Mouse (Mus musculus) brown adipose tissue, adult 24 weeks (tissue): ENCODE data around the gene Poc1b. TPM values are rescaled to one million over a fixed set of nuclear protein-coding genes. Genes with fewer than 3 reads are reported as not detected.
A peak's percentile ranks its signal among the peaks of the same experiment; 100 is the strongest.

ENCODE experiments used
- H3K27ac ChIP-seq: fragments of 200-500 bp; replicated peaks from 2 replicates; pipeline ENCODE4 v1.5.1; 2012; ENCODE audit warnings: low read depth, mild to moderate bottlenecking, low read length
- H3K4me1 ChIP-seq: fragments of 200-500 bp; 2 replicates; pipeline ENCODE4 v1.6.1; 2012; ENCODE audit warnings: low read length, mixed read lengths; ENCODE audit not compliant: control insufficient read depth, insufficient read depth, insufficient read length
- H3K4me3 ChIP-seq: fragments of 200-500 bp; 2 replicates; pipeline ENCODE4 v1.5.1; 2012; ENCODE audit warnings: low read depth, mild to moderate bottlenecking, low read length, moderate library complexity; ENCODE audit not compliant: insufficient read depth
- polyA plus RNA-seq: library from polyadenylated mRNA; stranded (reverse); fragments of >200 nt; gene quantifications from 2 replicates; pipeline ENCODE4 v1.2.4, GENCODE M21; 2012; ENCODE audit not compliant: missing spikeins, insufficient read depth, insufficient read length

The Poc1b gene
- polyA plus RNA-seq, 1 experiment = 3.1 TPM

DNA sequence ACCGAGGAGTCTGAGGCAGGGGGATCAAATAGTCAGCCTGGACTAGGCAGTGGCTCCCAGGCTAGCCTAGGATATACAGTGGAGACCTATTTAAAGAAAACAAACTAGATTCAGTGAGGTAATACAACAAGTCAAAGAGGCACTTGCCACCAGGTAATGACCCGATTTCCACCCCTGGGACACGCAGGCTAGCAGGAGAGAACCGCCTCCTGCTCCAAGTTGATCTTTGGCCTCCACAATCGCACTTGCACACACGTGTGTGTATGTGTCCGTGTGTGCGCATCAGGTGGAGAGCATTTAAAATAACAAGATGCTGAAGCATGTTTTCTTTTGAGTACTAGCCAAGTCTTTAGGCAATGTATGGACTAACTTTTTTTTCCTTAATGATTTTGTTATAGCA, 127.5 kb downstream of the Poc1b start:
- Histone ChIP-seq H3K4me3 (no peak overlapping the region), H3K4me1 (peaks cover 4% of the 10 kb centered on the region; the same call in 1 of the 2 replicates), H3K27ac (no peak overlapping the region)

DNA sequence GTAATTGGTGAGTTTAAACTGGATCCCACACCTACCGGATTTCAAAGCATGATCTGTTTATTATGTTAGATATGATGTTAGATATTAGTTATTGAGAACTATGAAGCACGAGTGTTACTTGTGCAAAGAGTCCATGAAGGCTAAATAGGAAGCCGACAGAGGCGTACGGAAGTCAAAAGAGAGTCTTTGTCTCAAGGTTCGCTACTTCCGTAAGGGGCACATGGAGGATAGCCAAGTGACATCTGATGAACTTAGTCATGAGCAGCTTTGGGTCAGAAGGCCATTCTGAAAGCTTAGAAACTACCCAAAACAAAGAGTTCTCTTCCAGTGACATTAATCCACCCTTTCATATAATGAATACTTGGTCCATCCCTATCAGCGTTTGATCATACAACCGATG, 128.2 kb downstream of the Poc1b start:
- H3K27ac ChIP-seq = no peak overlapping the region
- H3K4me3 ChIP-seq = no peak overlapping the region
- H3K4me1 ChIP-seq = peaks cover 4% of the 10 kb centered on the region; the same call in 1 of the 2 replicates

DNA sequence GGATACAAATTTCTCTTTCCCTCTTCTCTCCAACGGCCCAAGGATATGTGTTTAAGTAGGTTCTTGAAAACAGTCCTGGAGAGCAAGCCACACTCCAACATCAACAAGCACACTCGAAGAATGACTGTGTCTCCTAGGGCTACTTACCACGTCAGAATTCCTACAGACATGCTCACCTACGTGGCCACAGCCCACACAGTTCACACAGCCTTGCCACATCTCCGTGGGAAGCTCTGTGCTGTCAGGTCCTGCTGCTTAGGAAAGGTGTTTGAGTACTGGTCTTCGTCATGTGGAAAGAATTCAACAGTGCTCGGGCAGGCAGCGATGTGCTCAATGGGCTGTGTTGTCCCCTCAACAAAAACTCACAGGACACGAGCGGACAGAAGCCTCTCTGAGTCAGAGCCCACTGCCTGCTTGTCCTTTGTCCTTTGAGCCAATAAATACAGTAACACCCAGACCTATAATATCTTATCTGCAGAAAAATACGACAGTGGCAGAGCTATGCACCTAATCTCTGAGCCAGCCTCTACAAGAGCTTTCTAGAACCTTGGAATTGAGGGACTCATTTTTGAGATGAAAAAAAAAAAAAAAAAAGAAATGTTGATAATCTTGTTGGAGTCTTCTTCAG, 130.5 kb downstream of the Poc1b start:
- Histone ChIP-seq H3K4me3 (no peak overlapping the region), H3K27ac (0 out of 2 replicates have a peak overlapping the region, but pooled peaks have one; percentile 0)

DNA sequence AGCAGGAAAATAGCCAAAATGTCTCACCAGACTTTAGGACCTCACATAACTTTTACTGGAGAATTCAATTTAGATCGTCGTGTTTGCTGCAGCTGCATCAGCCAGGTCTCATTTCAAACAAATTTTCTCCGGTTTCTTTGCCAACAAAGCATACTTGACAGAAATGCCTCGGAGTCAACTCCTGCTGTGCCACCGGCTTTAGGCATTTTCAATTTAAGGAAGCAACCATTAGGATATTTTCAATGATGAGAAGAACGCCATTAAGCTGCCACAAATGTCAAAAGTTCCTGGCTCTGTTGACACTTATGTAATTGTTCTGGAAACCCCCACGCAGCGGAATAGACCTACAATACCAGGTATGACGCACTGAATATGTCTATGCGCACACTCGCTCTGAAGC, 131.7 kb downstream of the Poc1b start:
- Histone ChIP-seq H3K4me3 (no peak overlapping the region), H3K4me1 (no peaks in the 10 kb centered on the region), H3K27ac (no peak overlapping the region)

More for the DNA sequence above, 130.5 kb downstream of the Poc1b start:
- H3K4me1 ChIP-seq = peaks cover 4% of the 10 kb centered on the region; the same call in 1 of the 2 replicates

DNA sequence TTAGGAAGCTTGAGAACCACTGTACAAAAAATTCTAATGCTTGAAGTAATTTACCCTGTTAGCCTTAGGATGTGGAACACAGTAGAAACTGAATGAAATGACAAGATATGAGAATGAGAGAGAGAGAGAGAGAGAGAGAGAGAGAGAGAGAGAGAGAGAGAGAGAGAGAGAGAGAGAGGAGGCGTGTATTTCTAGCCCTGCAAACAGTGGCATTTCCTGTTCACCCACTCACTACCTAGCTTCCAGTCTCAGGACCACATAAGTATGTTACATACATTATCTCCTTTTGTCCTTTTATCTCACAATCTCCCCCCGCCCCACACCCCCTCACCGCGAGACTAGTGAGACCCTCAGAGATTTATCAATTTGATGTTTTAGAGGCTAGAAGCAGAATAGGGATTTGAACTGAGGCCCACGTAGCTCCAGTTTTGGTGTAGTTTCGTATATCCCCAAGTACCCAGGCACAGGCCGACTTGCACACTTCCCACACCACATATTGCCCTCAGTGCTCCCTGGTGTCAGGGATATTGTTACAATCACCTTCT, 134.5 kb downstream of the Poc1b start:
- H3K4me3 ChIP-seq = no peak overlapping the region
- no peak overlapping the region for H3K27ac ChIP-seq
- no peaks in the 10 kb centered on the region for H3K4me1 ChIP-seq

DNA sequence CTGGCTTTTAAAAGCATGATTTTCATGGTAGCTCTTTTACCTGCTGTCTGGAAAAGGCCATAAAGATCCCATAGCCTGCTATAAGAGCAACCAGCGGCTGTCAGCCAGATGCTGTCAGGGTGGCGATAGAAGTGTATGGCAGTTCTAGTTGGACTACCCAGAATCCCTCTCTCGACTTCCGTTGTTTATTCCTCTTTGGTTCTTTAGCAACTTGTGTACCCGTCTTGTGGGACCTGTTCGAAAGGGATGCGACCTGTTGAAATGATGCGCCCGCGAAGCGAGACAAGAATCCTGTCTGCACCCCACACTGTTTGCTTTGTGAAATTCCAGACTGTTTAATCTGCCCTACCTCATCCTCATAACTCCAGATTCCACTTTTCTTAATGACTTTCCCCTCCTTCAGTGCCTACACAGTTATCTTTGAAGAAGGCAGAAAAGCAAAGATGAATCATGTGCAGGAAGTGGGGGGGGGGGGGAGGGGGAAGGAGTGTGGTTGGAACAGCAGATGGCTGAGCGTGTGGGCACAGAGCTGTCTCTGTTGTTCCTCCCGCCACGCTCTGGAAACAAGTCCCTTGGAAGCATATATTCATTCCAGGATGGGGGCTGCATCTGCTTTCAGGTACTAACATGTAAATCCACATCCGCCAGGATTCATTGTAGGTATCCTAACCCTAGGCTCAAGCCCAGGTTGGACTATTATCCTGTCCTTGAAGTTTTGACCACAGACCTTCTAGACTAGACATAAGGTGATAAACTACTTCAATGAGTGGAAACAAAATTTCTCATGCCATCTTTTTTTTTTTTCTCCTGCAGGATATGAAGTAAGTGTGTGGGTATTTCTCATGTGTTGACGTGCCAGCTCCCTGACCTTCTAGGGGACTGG, 135.2 kb downstream of the Poc1b start:
- Histone ChIP-seq H3K27ac (no peak overlapping the region), H3K4me3 (no peak overlapping the region), H3K4me1 (no peaks in the 10 kb centered on the region)

DNA sequence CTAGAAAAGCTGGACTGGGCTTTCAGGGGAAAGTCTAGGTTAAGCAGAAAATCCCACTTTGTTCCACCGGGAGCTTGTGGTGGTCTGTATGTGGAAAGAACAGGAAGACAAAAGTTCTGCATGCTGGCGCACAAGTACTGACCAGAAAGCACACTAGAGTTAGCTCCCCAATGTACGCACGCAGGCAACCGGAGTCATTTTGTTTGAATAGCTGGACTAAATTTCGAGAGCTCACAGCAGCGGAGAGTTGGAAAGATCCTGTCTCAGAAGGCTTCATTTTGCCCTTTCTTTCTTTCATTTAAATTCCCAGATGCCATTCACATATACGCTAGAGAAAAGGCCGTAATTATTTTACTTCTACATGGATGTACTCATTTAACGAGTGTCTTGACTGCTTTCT, 135.9 kb downstream of the Poc1b start:
- no peak overlapping the region for H3K27ac ChIP-seq
- H3K4me3 ChIP-seq = no peak overlapping the region
- no peaks in the 10 kb centered on the region for H3K4me1 ChIP-seq

DNA sequence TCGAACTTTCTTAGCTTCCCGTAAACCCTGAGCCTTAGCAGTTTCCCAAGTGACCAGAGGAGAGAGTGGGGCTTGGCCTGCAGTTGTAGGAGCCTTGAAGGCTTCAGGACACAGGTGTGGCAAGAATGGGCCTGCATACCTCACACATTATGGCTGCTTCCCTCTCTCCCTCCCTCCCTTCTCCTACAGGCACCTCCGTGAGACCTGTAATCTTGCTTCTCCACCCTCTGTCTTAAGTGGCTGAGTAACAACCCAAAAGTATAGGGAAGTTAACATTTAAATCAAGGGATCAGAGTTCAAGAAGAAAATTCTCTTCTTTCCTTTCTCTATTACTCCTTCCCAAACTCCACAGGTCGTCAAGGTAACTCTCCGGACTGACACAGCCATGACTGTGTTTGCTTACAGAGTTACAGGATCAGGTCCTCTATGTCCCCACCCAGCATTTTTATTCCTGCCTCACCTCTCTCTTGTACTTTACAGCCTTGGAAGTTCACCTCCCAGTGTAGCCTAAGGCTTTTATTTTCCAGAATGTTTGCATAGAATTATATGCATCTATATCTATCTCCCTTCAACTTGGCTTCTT, 137.2 kb downstream of the Poc1b start:
- H3K4me3 ChIP-seq = no peak overlapping the region
- no peak overlapping the region for H3K27ac ChIP-seq
- no peaks in the 10 kb centered on the region for H3K4me1 ChIP-seq

DNA sequence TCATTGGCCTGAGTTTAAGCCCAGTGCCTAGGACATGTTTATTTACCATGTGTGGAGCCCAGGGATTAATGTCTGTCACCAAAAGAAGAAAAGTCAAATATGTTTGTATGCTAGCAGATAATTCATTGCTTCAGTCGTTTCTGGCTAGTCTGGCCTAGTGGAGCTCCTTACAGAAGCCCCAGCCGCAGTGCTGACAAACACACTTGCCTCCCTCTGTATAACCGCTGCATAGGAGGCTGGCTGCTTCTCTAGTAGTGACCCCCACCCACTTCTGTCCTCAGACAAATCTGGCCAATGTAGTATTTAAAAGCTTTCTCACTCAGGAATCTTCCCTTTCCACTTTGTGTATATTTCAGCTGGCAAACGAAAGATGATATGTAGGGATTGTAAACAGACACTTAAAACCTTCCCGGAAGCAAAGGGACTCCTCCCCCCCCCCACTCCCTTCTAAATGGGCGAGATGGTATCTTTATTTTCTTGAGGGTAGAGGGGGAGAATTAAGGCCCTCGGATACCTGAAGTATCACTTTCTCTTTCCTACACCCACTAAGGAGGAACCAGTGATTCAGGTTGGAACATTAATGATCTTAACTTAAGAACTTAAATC, 137.9 kb downstream of the Poc1b start:
- H3K4me1 ChIP-seq = no peaks in the 10 kb centered on the region
- no peak overlapping the region for H3K27ac ChIP-seq
- no peak overlapping the region for H3K4me3 ChIP-seq

DNA sequence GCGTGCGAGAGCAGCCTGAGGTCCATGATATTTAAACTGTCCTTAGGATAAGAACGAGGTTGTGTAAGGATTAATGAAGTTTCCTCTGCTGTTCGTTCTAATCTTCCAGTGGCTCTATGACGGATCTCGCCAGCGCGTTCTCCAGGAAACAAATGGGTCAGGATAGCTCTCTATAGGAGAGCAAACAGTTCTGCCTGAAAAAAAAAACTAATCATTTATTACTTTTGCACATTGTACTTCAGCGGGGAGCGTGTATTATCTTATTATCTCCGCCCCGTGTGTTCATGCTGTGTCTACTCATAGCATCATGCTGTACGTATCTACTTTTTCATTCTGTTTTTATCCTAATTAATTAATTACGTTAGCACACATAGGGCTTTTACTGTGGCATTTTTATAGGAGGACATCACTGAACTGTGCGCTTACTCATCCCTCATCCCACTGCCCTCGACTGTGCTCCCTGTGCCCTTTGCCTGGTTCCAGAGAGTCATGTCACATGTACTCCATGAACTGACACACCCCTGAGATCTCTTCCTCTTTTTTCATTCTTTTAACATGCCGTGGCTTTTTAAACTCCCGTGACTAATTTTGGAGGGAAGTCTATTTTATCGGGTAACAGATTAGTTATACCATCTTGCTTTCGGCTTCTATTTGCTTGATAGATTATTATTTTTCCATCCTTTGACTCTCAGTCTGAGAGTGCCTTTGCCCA, 140.1 kb downstream of the Poc1b start:
- H3K27ac ChIP-seq = no peak overlapping the region
- no peak overlapping the region for H3K4me3 ChIP-seq
- H3K4me1 ChIP-seq = no peaks in the 10 kb centered on the region

Other genes starting within 250 kb of the Poc1b start
- gene Atp2b1, start 192.6 kb upstream of the Poc1b start, polyA plus RNA-seq = 13.2 and 14.9 TPM in 2 replicates
- gene Galnt4, start 1.1 kb downstream of the Poc1b start, polyA plus RNA-seq = 2.9 TPM in 2 replicates
- not detected in 2 replicates for gene Phxr2, start 19.3 kb downstream of the Poc1b start, polyA plus RNA-seq
- 47.6 and 47.7 TPM in 2 replicates for gene Dusp6, start 156.2 kb downstream of the Poc1b start, polyA plus RNA-seq